Mouse (Mus musculus) heart, adult 2 months (tissue): ENCODE data around the gene Rgs9.

Source experiments
- CTCF ChIP-seq: fragments of 200-600 bp; IDR thresholded peaks from 2 replicates; pipeline ENCODE4 v1.8.1; 2022; ENCODE audit warnings: antibody characterized with exemption, mild to moderate bottlenecking, moderate library complexity
- EP300 ChIP-seq: fragments of 200-500 bp; IDR thresholded peaks from 2 replicates; pipeline ENCODE4 v1.6.1; 2011; ENCODE audit warnings: low read depth, low read length, control low read depth; ENCODE audit not compliant: insufficient read depth

DNA sequence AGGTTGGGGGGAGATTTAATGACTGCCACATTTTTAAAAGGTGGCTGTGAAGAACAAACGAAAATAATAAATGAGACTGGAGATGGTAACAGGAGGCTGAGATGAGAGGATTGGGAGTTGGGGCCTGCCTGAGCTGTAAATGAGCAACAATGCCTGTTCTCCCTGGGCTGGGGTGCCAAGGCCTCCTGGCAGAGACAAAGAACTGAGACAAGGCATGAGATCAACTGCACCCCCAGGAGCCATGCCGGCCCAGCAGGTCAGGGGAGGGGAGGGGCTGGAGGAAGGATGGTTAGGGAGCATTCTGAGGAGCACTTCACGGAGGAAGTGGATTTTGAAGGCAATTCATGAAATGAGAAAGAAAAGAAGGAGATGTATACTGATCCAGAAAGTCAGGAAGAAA, 29.5 kb upstream of the Rgs9 start:
- no peak for TF ChIP-seq EP300
- TF ChIP-seq CTCF = no peak
